Mouse (Mus musculus): ENCODE results near the gene Csmd2.

Csmd2 gene

GRCm38 (mm10) chr4:127987784-127988455 is at the start of gene Csmd2:
Csmd2 (plus strand) TSS chr4:127987857.
- DNase-seq (ENCODE audit: low read depth): no peak

GRCm38 (mm10) chr4:127947696-127948095 is 40.0 kb upstream of the Csmd2 start:
- no peak for DNase-seq (ENCODE audit: low read depth)

GRCm38 (mm10) chr4:127953006-127953710 is 34.5 kb upstream of the Csmd2 start:
- DNase-seq (ENCODE audit: low read depth): no peak

GRCm38 (mm10) chr4:127969101-127969500 is 18.6 kb upstream of the Csmd2 start:
- DNase-seq (ENCODE audit: low read depth): no peak

- no peak for DNase-seq (ENCODE audit: low read depth)
These were observed 17.6 kb upstream of the Csmd2 start for GRCm38 (mm10) chr4:127970018-127970421.

GRCm38 (mm10) chr4:127970901-127971868 is 16.5 kb upstream of the Csmd2 start, which contains the start of gene CK137956:
CK137956 (minus strand) TSS chr4:127970951.
- no peak for DNase-seq (ENCODE audit: low read depth)

- no peak for DNase-seq (ENCODE audit: low read depth)
These were observed 14.7 kb upstream of the Csmd2 start for GRCm38 (mm10) chr4:127972976-127973375.

GRCm38 (mm10) chr4:127981125-127981524 is 6.5 kb upstream of the Csmd2 start:
- DNase-seq (ENCODE audit: low read depth): no peak

GRCm38 (mm10) chr4:127984426-127984825 is 3.2 kb upstream of the Csmd2 start:
- no peak for DNase-seq (ENCODE audit: low read depth)

GRCm38 (mm10) chr4:127985874-127986273 is 1.8 kb upstream of the Csmd2 start:
- no peak for DNase-seq (ENCODE audit: low read depth)

- no peak for DNase-seq (ENCODE audit: low read depth)
These were observed 1.1 kb upstream of the Csmd2 start for GRCm38 (mm10) chr4:127986491-127987075.

- DNase-seq (ENCODE audit: low read depth): no peak
These were observed 387 bp upstream of the Csmd2 start for GRCm38 (mm10) chr4:127987270-127987669.

GRCm38 (mm10) chr4:127988526-127989180 is 996 bp downstream of the Csmd2 start:
- DNase-seq (ENCODE audit: low read depth): no peak

- DNase-seq (ENCODE audit: low read depth): no peak
These were observed 1.8 kb downstream of the Csmd2 start for GRCm38 (mm10) chr4:127989347-127989995.

GRCm38 (mm10) chr4:127999281-127999680 is 11.6 kb downstream of the Csmd2 start:
- DNase-seq (ENCODE audit: low read depth): no peak

GRCm38 (mm10) chr4:128002638-128003101 is 15.0 kb downstream of the Csmd2 start:
- no peak for DNase-seq (ENCODE audit: low read depth)

- no peak for DNase-seq (ENCODE audit: low read depth)
These were observed 17.3 kb downstream of the Csmd2 start for GRCm38 (mm10) chr4:128004797-128005452.

- no peak for DNase-seq (ENCODE audit: low read depth)
These were observed 31.8 kb downstream of the Csmd2 start for GRCm38 (mm10) chr4:128019465-128019864.

- DNase-seq (ENCODE audit: low read depth): no peak
These were observed 40.6 kb downstream of the Csmd2 start for GRCm38 (mm10) chr4:128028294-128028693.

- no peak for DNase-seq (ENCODE audit: low read depth)
These were observed 54.2 kb downstream of the Csmd2 start for GRCm38 (mm10) chr4:128041901-128042300.

All from fibroblast of lung, adult 2 months (primary cell).